Mouse (Mus musculus): ENCODE measurements around the gene Gprasp2. TPM values are rescaled to one million over a fixed set of nuclear protein-coding genes. Genes with fewer than 3 reads are reported as not detected.
A peak's percentile ranks its signal among the peaks of the same experiment; 100 is the strongest.

Gene Gprasp2
- total RNA-seq, 1 experiment: 11.8 TPM

DNA sequence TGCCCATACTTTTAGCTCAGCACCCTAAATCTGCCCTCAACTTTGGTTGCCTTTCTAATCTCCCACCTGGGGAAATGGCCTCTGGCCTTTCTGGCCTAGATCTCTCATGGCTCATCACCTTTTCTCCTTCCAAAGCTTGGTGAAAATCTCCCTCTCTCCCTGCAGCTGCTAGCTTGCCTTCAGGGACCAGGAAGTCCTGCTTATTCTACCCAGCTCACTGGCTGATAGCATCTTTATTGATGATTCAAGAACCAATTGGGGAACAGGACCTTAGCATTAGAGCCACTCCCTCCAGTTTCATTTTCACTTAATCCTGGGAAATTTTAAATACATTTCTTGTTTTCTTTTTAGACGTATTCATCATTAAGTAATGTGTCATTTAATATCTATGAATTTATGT lies 37.8 kb downstream of the Gprasp2 start:
- Histone ChIP-seq H3K4me1 (ENCODE audit: control insufficient read depth in 2 of 2, insufficient read depth in 2 of 2, low read length in 2 of 2, poor library complexity in 1 of 2) (no peaks in the 10 kb centered on the region), H3K27ac (ENCODE audit: insufficient read depth, low read depth, low read length, poor library complexity, severe bottlenecking) (no peak overlapping the region), H3K36me3 (ENCODE audit: control insufficient read depth, insufficient read depth, low read length, poor library complexity, severe bottlenecking) (no peaks in the 10 kb centered on the region), H3K9me3 (ENCODE audit: control insufficient read depth, insufficient read depth, low read depth, low read length) (no peaks in the 10 kb centered on the region), H3K9ac (ENCODE audit: insufficient read depth, low read depth, low read length, poor library complexity, severe bottlenecking) (no peak overlapping the region), H3K4me3 (ENCODE audit: insufficient read depth in 1 of 2, low read depth in 1 of 2, low read length in 2 of 2, poor library complexity in 1 of 2, severe bottlenecking in 1 of 2) (no peak overlapping the region)
- TF ChIP-seq MAFK (IDR thresholded peaks at IDR 0.05; ENCODE audit: insufficient read depth, low read depth, low read length) (no peak), ZNF384 (IDR thresholded peaks at IDR 0.05; ENCODE audit: low read depth, low read length) (no peak), ZC3H11A (IDR thresholded peaks at IDR 0.05; ENCODE audit: borderline replicate concordance, low read depth, low read length) (no peak), HCFC1 (IDR thresholded peaks at IDR 0.05; ENCODE audit: borderline replicate concordance, insufficient read depth, low read length) (no peak), CHD2 (IDR thresholded peaks at IDR 0.05; ENCODE audit: low read depth, low read length) (no peak)
- DNase-seq (ENCODE audit: low read depth, low spot score): no peak
- in situ Hi-C loops (cut with MboI; ENCODE audit: low sequenced_read_pairs in 2 of 2, unreplicated experiment in 2 of 2): no loop called here

DNA sequence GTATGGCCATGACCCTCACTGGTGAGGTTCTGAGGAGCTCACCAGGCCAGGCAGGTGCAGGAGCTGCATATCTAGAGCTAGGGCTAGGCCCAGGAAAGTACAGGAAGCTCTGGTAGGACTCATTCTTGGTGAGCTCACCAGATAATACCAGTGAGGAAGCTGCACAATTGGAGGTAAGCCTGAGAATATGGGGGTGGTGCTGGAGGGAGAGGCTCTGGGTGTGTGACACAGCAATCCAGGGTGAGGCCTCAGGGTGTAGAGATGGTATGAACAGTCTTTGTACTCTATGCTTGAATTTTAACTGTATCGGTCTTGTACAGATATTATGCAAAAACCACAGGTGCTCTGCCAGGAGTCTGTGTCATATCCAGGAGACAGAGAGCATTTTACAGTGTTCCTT lies 40.8 kb downstream of the Gprasp2 start:
- no peaks in the 10 kb centered on the region for H3K36me3 ChIP-seq (ENCODE audit: control insufficient read depth, insufficient read depth, low read length, poor library complexity, severe bottlenecking)
- TF ChIP-seq CHD2 (IDR thresholded peaks at IDR 0.05; ENCODE audit: low read depth, low read length) (no peak), HCFC1 (IDR thresholded peaks at IDR 0.05; ENCODE audit: borderline replicate concordance, insufficient read depth, low read length) (no peak), ZNF384 (IDR thresholded peaks at IDR 0.05; ENCODE audit: low read depth, low read length) (no peak), MAFK (IDR thresholded peaks at IDR 0.05; ENCODE audit: insufficient read depth, low read depth, low read length) (no peak), ZC3H11A (IDR thresholded peaks at IDR 0.05; ENCODE audit: borderline replicate concordance, low read depth, low read length) (no peak)
- no peak for DNase-seq (ENCODE audit: low read depth, low spot score)
- no peak overlapping the region for H3K4me3 ChIP-seq (ENCODE audit: insufficient read depth in 1 of 2, low read depth in 1 of 2, low read length in 2 of 2, poor library complexity in 1 of 2, severe bottlenecking in 1 of 2)
- H3K27ac ChIP-seq (ENCODE audit: insufficient read depth, low read depth, low read length, poor library complexity, severe bottlenecking): no peak overlapping the region
- no peak overlapping the region for H3K9ac ChIP-seq (ENCODE audit: insufficient read depth, low read depth, low read length, poor library complexity, severe bottlenecking)
- H3K9me3 ChIP-seq (ENCODE audit: control insufficient read depth, insufficient read depth, low read depth, low read length): no peaks in the 10 kb centered on the region
- in situ Hi-C loops (cut with MboI; ENCODE audit: low sequenced_read_pairs in 2 of 2, unreplicated experiment in 2 of 2): no loop called here
- no peaks in the 10 kb centered on the region for H3K4me1 ChIP-seq (ENCODE audit: control insufficient read depth in 2 of 2, insufficient read depth in 2 of 2, low read length in 2 of 2, poor library complexity in 1 of 2)

DNA sequence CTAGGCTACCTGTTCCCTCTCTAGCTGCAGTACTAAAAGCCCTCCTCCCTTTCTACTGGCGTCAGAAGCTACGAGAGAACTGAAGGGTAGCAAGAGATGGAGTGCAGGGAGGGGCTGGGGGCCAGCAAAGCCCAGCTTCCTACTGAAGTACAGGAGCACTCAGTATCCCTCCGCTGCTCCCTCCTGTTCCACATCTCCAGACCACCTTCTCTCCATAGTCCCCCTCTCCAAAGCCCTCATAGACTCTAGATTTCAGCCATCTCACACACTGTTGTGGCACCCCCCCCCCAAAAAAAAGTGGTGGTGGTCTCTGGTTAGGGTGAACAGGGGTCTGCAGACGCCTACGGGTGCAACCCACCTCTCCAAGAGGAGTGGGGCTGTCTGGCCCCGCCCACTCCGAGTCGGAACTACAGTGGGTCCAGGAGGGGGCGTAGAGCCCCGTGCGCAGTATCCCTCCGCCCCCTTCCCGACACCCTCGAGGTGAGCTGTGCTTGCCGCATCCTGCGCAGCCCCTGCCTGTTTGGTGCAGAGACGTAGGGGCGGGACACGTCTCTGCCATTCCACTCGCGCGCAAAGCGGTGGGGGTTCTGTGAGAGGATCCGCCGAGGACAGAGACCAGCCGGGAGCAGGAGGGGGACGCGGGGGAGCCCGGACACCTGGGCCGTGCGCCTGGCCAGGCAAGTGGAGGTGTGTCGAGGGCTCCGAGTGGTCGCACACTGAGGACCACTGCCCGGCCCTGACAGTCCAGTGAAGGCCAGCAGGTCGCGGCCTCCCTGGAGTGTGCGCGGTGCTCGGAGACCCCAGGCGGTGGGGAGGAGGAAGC lies 46.8 kb downstream of the Gprasp2 start:
- Histone ChIP-seq H3K27ac (ENCODE audit: insufficient read depth, low read depth, low read length, poor library complexity, severe bottlenecking) (peak overlapping the region; percentile 34), H3K4me3 (ENCODE audit: insufficient read depth in 1 of 2, low read depth in 1 of 2, low read length in 2 of 2, poor library complexity in 1 of 2, severe bottlenecking in 1 of 2) (peak overlapping the region; percentile 78 to 92), H3K36me3 (ENCODE audit: control insufficient read depth, insufficient read depth, low read length, poor library complexity, severe bottlenecking) (no peaks in the 10 kb centered on the region; the same call in none of the 2 replicates), H3K9me3 (ENCODE audit: control insufficient read depth, insufficient read depth, low read depth, low read length) (no peaks in the 10 kb centered on the region), H3K9ac (ENCODE audit: insufficient read depth, low read depth, low read length, poor library complexity, severe bottlenecking) (peak overlapping the region; percentile 86), H3K4me1 (ENCODE audit: control insufficient read depth in 2 of 2, insufficient read depth in 2 of 2, low read length in 2 of 2, poor library complexity in 1 of 2) (no peaks in the 10 kb centered on the region)
- DNase-seq (ENCODE audit: low read depth, low spot score): peak; percentile 42
- in situ Hi-C loops (cut with MboI; ENCODE audit: low sequenced_read_pairs in 2 of 2, unreplicated experiment in 2 of 2): no loop called here
- TF ChIP-seq CHD2 (IDR thresholded peaks at IDR 0.05; ENCODE audit: low read depth, low read length): no peak
- no peak for TF ChIP-seq ZC3H11A (IDR thresholded peaks at IDR 0.05; ENCODE audit: borderline replicate concordance, low read depth, low read length)
- TF ChIP-seq MAFK (IDR thresholded peaks at IDR 0.05; ENCODE audit: insufficient read depth, low read depth, low read length): no peak
- no peak for TF ChIP-seq ZNF384 (IDR thresholded peaks at IDR 0.05; ENCODE audit: low read depth, low read length)
- TF ChIP-seq HCFC1 (IDR thresholded peaks at IDR 0.05; ENCODE audit: borderline replicate concordance, insufficient read depth, low read length): no peak

DNA sequence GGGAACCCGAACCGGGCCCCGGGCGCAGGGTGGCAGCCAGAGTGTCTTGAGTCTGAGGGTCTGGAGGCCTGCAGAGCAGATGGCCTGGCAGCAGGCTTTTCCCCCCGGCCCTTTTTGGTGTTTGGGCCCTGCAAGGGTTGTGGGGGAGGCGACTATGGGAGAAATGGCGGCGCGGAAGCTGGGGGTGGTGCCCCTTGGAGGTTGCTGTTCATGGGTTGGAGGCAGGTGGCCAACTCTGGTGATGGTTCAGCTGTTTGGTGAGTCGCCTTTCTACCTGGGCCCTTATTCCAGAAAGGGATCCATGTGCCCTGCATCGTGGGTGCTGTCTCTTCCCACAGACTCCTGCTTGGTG lies 47.4 kb downstream of the Gprasp2 start:
- in situ Hi-C loops (cut with MboI; ENCODE audit: low sequenced_read_pairs in 2 of 2, unreplicated experiment in 2 of 2): no loop called here
- H3K9ac ChIP-seq (ENCODE audit: insufficient read depth, low read depth, low read length, poor library complexity, severe bottlenecking): peak overlapping the region; percentile 86
- H3K36me3 ChIP-seq (ENCODE audit: control insufficient read depth, insufficient read depth, low read length, poor library complexity, severe bottlenecking): no peaks in the 10 kb centered on the region; the same call in none of the 2 replicates
- TF ChIP-seq ZC3H11A (IDR thresholded peaks at IDR 0.05; ENCODE audit: borderline replicate concordance, low read depth, low read length) (no peak), MAFK (IDR thresholded peaks at IDR 0.05; ENCODE audit: insufficient read depth, low read depth, low read length) (no peak), HCFC1 (IDR thresholded peaks at IDR 0.05; ENCODE audit: borderline replicate concordance, insufficient read depth, low read length) (no peak), ZNF384 (IDR thresholded peaks at IDR 0.05; ENCODE audit: low read depth, low read length) (no peak), CHD2 (IDR thresholded peaks at IDR 0.05; ENCODE audit: low read depth, low read length) (no peak)
- H3K4me3 ChIP-seq (ENCODE audit: insufficient read depth in 1 of 2, low read depth in 1 of 2, low read length in 2 of 2, poor library complexity in 1 of 2, severe bottlenecking in 1 of 2): peak overlapping the region; percentile 78 to 92
- peak; percentile 9 for DNase-seq (ENCODE audit: low read depth, low spot score)
- H3K27ac ChIP-seq (ENCODE audit: insufficient read depth, low read depth, low read length, poor library complexity, severe bottlenecking): peak overlapping the region; percentile 34
- H3K9me3 ChIP-seq (ENCODE audit: control insufficient read depth, insufficient read depth, low read depth, low read length): no peaks in the 10 kb centered on the region
- H3K4me1 ChIP-seq (ENCODE audit: control insufficient read depth in 2 of 2, insufficient read depth in 2 of 2, low read length in 2 of 2, poor library complexity in 1 of 2): no peaks in the 10 kb centered on the region

Other genes starting within 250 kb of the Gprasp2 start
- gene Nxf7, start 240.3 kb upstream of the Gprasp2 start, total RNA-seq (2012; rRNA removed): 2.8 and 12.7 TPM in 2 replicates
- 0.18 TPM in 1 of 2 replicates, not detected in the other for gene Prame, start 211.3 kb upstream of the Gprasp2 start, total RNA-seq (2012; rRNA removed)
- gene Tcp11x2, start 145.2 kb upstream of the Gprasp2 start, total RNA-seq (2012; rRNA removed): 0.67 and 0.85 TPM in 2 replicates
- gene Tmsb15a, start 113.8 kb upstream of the Gprasp2 start, total RNA-seq (2012; rRNA removed): 1.2 TPM in 1 of 2 replicates, not detected in the other
- gene Armcx5, start 96.3 kb upstream of the Gprasp2 start, total RNA-seq (2012; rRNA removed): 6.9 and 10.0 TPM in 2 replicates
- 30.7 and 35.3 TPM in 2 replicates for gene Gprasp1, start 96.3 kb upstream of the Gprasp2 start, total RNA-seq (2012; rRNA removed)
- gene Bhlhb9, start 41.4 kb upstream of the Gprasp2 start, total RNA-seq (2012; rRNA removed): 8.8 and 15.0 TPM in 2 replicates
- gene Arxes2, start 154.8 kb downstream of the Gprasp2 start, total RNA-seq (2012; rRNA removed): 54.2 and 89.3 TPM in 2 replicates
- gene Arxes1, start 194.3 kb downstream of the Gprasp2 start, total RNA-seq (2012; rRNA removed): 17.7 and 30.7 TPM in 2 replicates
- gene Bex2, start 229.2 kb downstream of the Gprasp2 start, total RNA-seq (2012; rRNA removed): 43.2 and 54.1 TPM in 2 replicates
- gene Nxf3, start 246.2 kb downstream of the Gprasp2 start, total RNA-seq (2012; rRNA removed): 3.0 and 6.6 TPM in 2 replicates

All from ES-E14 (cell line).